Mouse (Mus musculus) liver, embryonic 14.5 days (tissue): ENCODE measurements around the gene Cnot11.

Source experiments
- CTCF ChIP-seq: IDR thresholded peaks from 2 replicates; pipeline ENCODE4 v1.5.1; 2016; ENCODE audit warnings: antibody characterized with exemption, low read depth, control low read depth
- EP300 ChIP-seq: IDR thresholded peaks from 2 replicates; pipeline ENCODE4 v1.6.1; 2016; ENCODE audit warnings: antibody characterized with exemption, low read depth

DNA sequence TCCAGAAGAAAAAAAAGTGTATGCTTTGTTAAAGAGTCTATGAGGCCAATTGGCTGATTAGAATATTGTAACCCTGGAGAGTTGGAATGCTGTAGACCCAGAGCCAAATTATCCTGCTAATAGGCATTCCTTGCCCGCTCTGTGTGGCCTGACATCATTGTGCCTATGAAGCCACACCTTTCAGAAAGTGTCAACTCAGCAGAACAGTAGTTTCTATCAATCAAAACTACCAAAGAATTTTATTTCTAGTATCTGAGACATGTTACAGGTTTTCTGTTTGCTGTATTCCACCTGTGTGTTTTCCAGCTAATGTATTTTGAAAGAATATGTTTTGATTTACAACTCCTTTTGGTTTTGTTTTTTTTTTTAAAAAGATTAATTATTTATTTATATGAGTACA, 22.6 kb upstream of the Cnot11 start:
- TF ChIP-seq CTCF: no peak
- no peak for TF ChIP-seq EP300
